Mouse (Mus musculus): ENCODE results near the gene Ell3.

DNA sequence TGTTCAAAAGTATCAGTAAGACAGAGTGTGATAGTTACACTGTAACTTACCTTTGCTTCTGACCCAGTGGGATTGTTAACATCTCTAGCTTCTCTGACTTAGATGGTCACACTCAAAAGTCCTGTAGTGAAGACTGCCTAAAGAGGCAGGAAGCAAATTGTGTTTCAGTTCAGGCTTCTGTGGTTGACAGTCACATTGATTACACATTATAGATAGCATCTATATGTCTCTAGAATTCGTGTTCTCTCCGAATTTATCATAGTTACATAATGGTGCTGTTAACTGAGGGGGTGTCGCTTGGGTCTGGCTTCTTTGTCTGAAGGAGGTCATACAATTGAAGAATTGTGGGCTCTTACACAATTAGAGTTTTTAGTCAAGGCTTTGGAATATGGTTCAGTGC is 29.0 kb downstream of the Ell3 start:
- TF ChIP-seq POLR2A (IDR thresholded peaks at IDR 0.05; ENCODE audit: low read depth, low read length) (no peak), CTCF (IDR thresholded peaks at IDR 0.05; ENCODE audit: borderline replicate concordance, insufficient read depth, low read length) (no peak)
